Mouse (Mus musculus): ENCODE data around the gene Phkg2. TPM values are rescaled to one million over a fixed set of nuclear protein-coding genes. Genes with fewer than 3 reads are reported as not detected.

The Phkg2 gene
- total RNA-seq, 1 experiment from 2014 or later, result 74.8 TPM

Other genes starting within 250 kb of the Phkg2 start
- gene Zfp768, start 227.8 kb upstream of the Phkg2 start, total RNA-seq (2017), result 5.4 and 6.8 TPM in 2 replicates
- 23.5 and 24.2 TPM in 2 replicates for gene Zfp747, start 197.3 kb upstream of the Phkg2 start, total RNA-seq (2017)
- 7.7 and 8.7 TPM in 2 replicates for gene 9130019O22Rik, start 186.2 kb upstream of the Phkg2 start, total RNA-seq (2017)
- 7.7 and 9.8 TPM in 2 replicates for gene E430018J23Rik, start 179.7 kb upstream of the Phkg2 start, total RNA-seq (2017)
- 19.3 and 24.2 TPM in 2 replicates for gene Zfp764, start 166.5 kb upstream of the Phkg2 start, total RNA-seq (2017)
- 21.1 and 22.7 TPM in 2 replicates for gene Zfp688, start 151.3 kb upstream of the Phkg2 start, total RNA-seq (2017)
- 2.1 and 2.7 TPM in 2 replicates for gene Zfp689, start 124.2 kb upstream of the Phkg2 start, total RNA-seq (2017)
- gene Prr14, start 113.7 kb upstream of the Phkg2 start, total RNA-seq (2017), result 129 and 155 TPM in 2 replicates
- 92.1 and 93.0 TPM in 2 replicates for gene Fbrs, start 94.1 kb upstream of the Phkg2 start, total RNA-seq (2017)
- 38.2 and 45.9 TPM in 2 replicates for gene Srcap, start 61.4 kb upstream of the Phkg2 start, total RNA-seq (2017)
- gene Gm42715, start 53.8 kb upstream of the Phkg2 start, total RNA-seq (2017), result 11.8 and 12.4 TPM in 2 replicates
- 0.58 and 9.6 TPM in 2 replicates for gene Tmem265, start 11.9 kb upstream of the Phkg2 start, total RNA-seq (2017)
- gene Ccdc189, start 15.3 kb downstream of the Phkg2 start, total RNA-seq (2017), result 11.8 and 16.8 TPM in 2 replicates
- gene Rnf40, start 15.4 kb downstream of the Phkg2 start, total RNA-seq (2017), result 127 and 137 TPM in 2 replicates
- 1.7 and 2.2 TPM in 2 replicates for gene Zfp629, start 42.5 kb downstream of the Phkg2 start, total RNA-seq (2017)
- 11.6 and 17.4 TPM in 2 replicates for gene Bcl7c, start 135.6 kb downstream of the Phkg2 start, total RNA-seq (2017)
- not detected in 2 replicates for gene Ctf1, start 139.4 kb downstream of the Phkg2 start, total RNA-seq (2017)
- gene Ctf2, start 158.8 kb downstream of the Phkg2 start, total RNA-seq (2017), result not detected in 2 replicates
- gene Fbxl19, start 171.2 kb downstream of the Phkg2 start, total RNA-seq (2017), result 9.0 and 9.2 TPM in 2 replicates
- 35.7 and 42.8 TPM in 2 replicates for gene Orai3, start 196.5 kb downstream of the Phkg2 start, total RNA-seq (2017)
- gene Setd1a, start 203.3 kb downstream of the Phkg2 start, total RNA-seq (2017), result 14.4 and 16.7 TPM in 2 replicates
- gene Gm49388, start 212.3 kb downstream of the Phkg2 start, total RNA-seq (2017), result 3.3 and 3.5 TPM in 2 replicates
- 4.4 and 4.5 TPM in 2 replicates for gene Hsd3b7, start 227.3 kb downstream of the Phkg2 start, total RNA-seq (2017)